Mouse (Mus musculus): ENCODE data around the gene Masp1. TPM values are rescaled to one million over a fixed set of nuclear protein-coding genes. Genes with fewer than 3 reads are reported as not detected.
A peak's percentile ranks its signal among the peaks of the same experiment; 100 is the strongest.

Masp1 gene
- polyA plus RNA-seq, 1 experiment from 2014 or later = 1.3 TPM

DNA sequence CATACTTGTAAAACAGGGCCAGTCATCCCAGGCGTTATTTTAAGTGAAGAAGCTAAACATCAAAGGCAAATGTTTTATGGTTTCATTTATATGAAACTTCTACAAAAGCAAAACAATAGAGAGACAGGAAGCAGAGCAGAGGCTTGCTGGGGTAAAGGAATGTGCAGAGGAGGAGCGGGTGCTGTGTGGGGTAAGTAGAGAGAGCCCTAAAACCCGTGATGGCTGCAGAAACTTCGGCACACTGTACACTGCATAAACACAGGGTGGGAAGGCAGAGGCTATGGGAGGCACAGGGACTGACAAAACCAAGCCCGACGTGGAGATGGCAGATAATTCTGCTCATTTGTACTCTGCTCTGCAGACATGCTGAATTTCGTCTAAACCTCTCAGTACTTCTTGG, 23.7 kb upstream of the Masp1 start:
- WGBS = 41% methylated on average over 7 of the region's 7 CpGs
- Histone ChIP-seq H3K4me2 (replicated peaks; ENCODE audit: low read depth, low read length) (no peak overlapping the region), H3K4me1 (ENCODE audit: control insufficient read depth, insufficient read depth, low read length) (no peaks in the 10 kb centered on the region), H3K27me3 (ENCODE audit: control insufficient read depth, insufficient read depth, low read length) (no peaks in the 10 kb centered on the region), H3K27ac (ENCODE audit: low read length) (no peak overlapping the region), H3K9me3 (ENCODE audit: control insufficient read depth, low read depth, low read length) (no peaks in the 10 kb centered on the region), H3K9ac (replicated peaks; ENCODE audit: low read depth, low read length) (no peak overlapping the region), H3K36me3 (ENCODE audit: control insufficient read depth, insufficient read depth, low read length) (no peaks in the 10 kb centered on the region), H3K4me3 (ENCODE audit: low read depth, low read length) (no peak overlapping the region)
- ATAC-seq (ENCODE audit: insufficient number of reproducible peaks, insufficient read depth, low FRiP score, low read depth) = no peak

DNA sequence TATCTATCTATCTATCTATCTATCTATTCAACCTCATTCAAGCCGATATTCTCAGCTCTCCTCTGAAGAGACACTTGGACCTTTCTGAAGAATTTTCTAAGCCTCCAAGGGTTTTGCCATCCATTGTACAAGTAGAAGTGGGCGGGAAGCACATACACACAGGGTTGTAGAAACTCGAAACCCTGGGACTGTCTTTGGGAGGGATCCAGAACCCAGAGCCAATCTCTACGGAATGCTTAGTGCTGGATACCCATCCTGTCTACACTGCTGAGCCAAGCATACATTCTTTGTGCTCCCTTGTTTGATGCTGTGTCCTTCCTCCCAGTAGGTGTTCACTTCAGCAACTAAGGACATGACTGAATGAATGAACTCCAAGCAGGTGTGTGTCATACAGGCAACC, 22.3 kb upstream of the Masp1 start:
- H3K27me3 ChIP-seq (ENCODE audit: control insufficient read depth, insufficient read depth, low read length) = no peaks in the 10 kb centered on the region

DNA sequence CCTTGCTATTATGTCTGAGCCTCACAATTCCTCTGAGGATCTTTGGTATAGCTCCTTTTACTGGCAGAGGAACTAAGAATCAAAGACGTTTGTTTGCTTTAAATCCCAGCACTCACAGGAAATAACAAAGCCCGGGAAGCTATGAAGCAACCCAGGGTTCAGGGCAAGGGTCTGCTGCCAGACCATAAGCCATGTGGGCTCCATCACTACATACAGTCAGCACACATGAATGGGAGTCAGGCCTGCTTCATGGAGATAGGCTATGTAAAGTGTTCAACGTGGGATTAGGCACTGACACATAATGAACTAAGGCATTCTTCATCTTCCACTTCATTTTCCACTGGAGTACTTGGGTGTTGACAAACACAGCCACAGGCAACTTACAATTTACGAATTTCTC, 20.4 kb upstream of the Masp1 start:
- Histone ChIP-seq H3K36me3 (ENCODE audit: control insufficient read depth, insufficient read depth, low read length) (no peaks in the 10 kb centered on the region), H3K9ac (replicated peaks; ENCODE audit: low read depth, low read length) (no peak overlapping the region), H3K9me3 (ENCODE audit: control insufficient read depth, low read depth, low read length) (no peaks in the 10 kb centered on the region), H3K27me3 (ENCODE audit: control insufficient read depth, insufficient read depth, low read length) (no peaks in the 10 kb centered on the region), H3K4me2 (replicated peaks; ENCODE audit: low read depth, low read length) (no peak overlapping the region), H3K4me3 (ENCODE audit: low read depth, low read length) (no peak overlapping the region), H3K4me1 (ENCODE audit: control insufficient read depth, insufficient read depth, low read length) (no peaks in the 10 kb centered on the region), H3K27ac (ENCODE audit: low read length) (no peak overlapping the region)
- ATAC-seq (ENCODE audit: insufficient number of reproducible peaks, insufficient read depth, low FRiP score, low read depth) = no peak
- 58% methylated on average over 4 of the region's 4 CpGs for WGBS

More for the DNA sequence above, 22.3 kb upstream of the Masp1 start:
- no peak for ATAC-seq (ENCODE audit: insufficient number of reproducible peaks, insufficient read depth, low FRiP score, low read depth)
- H3K4me3 ChIP-seq (ENCODE audit: low read depth, low read length) = no peak overlapping the region
- no peak overlapping the region for H3K27ac ChIP-seq (ENCODE audit: low read length)
- no peak overlapping the region for H3K4me2 ChIP-seq (replicated peaks; ENCODE audit: low read depth, low read length)
- no peaks in the 10 kb centered on the region for H3K4me1 ChIP-seq (ENCODE audit: control insufficient read depth, insufficient read depth, low read length)
- no peaks in the 10 kb centered on the region for H3K36me3 ChIP-seq (ENCODE audit: control insufficient read depth, insufficient read depth, low read length)
- H3K9ac ChIP-seq (replicated peaks; ENCODE audit: low read depth, low read length) = no peak overlapping the region
- no peaks in the 10 kb centered on the region for H3K9me3 ChIP-seq (ENCODE audit: control insufficient read depth, low read depth, low read length)
- 72% methylated on average over 4 of the region's 4 CpGs for WGBS

DNA sequence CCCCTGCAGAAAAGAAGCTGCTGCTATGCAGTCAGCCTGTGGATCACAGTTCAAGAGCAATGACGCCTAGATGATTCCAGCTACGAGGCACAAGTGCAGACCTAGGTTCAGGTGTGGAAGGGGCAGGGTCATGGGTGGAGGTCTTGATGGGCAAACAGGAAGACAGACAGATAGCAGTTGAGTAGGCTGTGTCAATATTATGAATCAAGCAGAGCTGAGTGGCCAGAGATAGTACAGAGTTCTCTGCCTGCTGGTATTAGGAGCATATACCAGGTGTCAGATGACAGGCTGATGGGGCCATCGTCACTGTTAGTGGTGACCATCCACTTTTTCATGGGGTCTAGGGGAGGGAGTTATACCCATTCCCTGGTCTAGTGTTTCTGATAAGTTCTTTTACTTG, 13.1 kb upstream of the Masp1 start:
- no peaks in the 10 kb centered on the region for H3K4me1 ChIP-seq (ENCODE audit: control insufficient read depth, insufficient read depth, low read length)
- H3K9ac ChIP-seq (replicated peaks; ENCODE audit: low read depth, low read length) = no peak overlapping the region
- no peaks in the 10 kb centered on the region for H3K36me3 ChIP-seq (ENCODE audit: control insufficient read depth, insufficient read depth, low read length)
- 73% methylated on average over 3 of the region's 3 CpGs for WGBS
- no peak overlapping the region for H3K27ac ChIP-seq (ENCODE audit: low read length)
- no peak for ATAC-seq (ENCODE audit: insufficient number of reproducible peaks, insufficient read depth, low FRiP score, low read depth)
- H3K9me3 ChIP-seq (ENCODE audit: control insufficient read depth, low read depth, low read length) = no peaks in the 10 kb centered on the region
- H3K4me2 ChIP-seq (replicated peaks; ENCODE audit: low read depth, low read length) = no peak overlapping the region
- H3K4me3 ChIP-seq (ENCODE audit: low read depth, low read length) = no peak overlapping the region
- H3K27me3 ChIP-seq (ENCODE audit: control insufficient read depth, insufficient read depth, low read length) = no peaks in the 10 kb centered on the region

DNA sequence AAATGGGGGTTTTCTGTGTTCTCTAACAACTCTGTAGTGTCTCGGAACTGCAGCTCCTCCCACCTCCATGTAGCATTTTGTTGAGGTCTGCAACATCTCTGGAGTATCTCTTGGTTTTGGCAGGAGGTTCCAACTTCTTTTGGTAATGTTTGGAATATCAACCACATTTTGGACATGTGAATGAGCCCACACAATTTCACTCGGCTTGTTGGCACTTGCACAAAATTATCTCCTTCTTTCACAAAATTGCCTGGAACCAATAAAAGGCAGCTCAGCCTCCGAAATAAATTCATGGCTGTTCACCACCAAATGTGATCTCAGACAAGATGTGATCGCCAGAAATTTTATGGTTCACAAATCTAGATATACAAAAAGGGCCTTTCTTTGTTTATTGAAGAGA, 8.6 kb upstream of the Masp1 start:
- H3K4me1 ChIP-seq (ENCODE audit: control insufficient read depth, insufficient read depth, low read length) = no peaks in the 10 kb centered on the region
- 57% methylated on average over 4 of the region's 4 CpGs for WGBS
- no peak overlapping the region for H3K9ac ChIP-seq (replicated peaks; ENCODE audit: low read depth, low read length)
- H3K4me3 ChIP-seq (ENCODE audit: low read depth, low read length) = no peak overlapping the region
- H3K27ac ChIP-seq (ENCODE audit: low read length) = no peak overlapping the region
- no peaks in the 10 kb centered on the region; the same call in 1 of the 2 replicates for H3K9me3 ChIP-seq (ENCODE audit: control insufficient read depth, low read depth, low read length)
- no peaks in the 10 kb centered on the region for H3K27me3 ChIP-seq (ENCODE audit: control insufficient read depth, insufficient read depth, low read length)
- H3K4me2 ChIP-seq (replicated peaks; ENCODE audit: low read depth, low read length) = no peak overlapping the region
- H3K36me3 ChIP-seq (ENCODE audit: control insufficient read depth, insufficient read depth, low read length) = no peaks in the 10 kb centered on the region
- ATAC-seq (ENCODE audit: insufficient number of reproducible peaks, insufficient read depth, low FRiP score, low read depth) = no peak

DNA sequence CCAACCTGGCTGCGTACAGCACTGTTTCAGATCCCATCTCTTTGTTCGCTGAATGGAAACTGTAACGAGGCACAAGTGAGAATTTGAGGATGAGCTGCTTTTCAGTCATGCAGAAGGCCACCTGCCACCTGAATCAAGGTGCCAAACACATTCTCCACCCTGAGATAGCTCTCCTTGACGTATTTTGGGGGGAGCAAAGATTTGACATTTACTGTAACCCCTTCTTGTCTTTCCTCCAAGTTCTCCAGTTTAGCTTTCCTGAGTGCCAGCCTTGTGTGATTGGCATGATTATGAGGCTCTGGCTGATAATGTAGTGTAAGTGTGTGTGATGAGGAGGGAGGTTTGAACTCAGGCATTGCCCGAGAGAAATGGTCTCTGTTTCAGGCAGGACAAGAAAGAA, 1.5 kb upstream of the Masp1 start:
- Histone ChIP-seq H3K4me1 (ENCODE audit: control insufficient read depth, insufficient read depth, low read length) (peaks cover 17% of the 10 kb centered on the region), H3K9ac (replicated peaks; ENCODE audit: low read depth, low read length) (no peak overlapping the region), H3K9me3 (ENCODE audit: control insufficient read depth, low read depth, low read length) (no peaks in the 10 kb centered on the region; the same call in 1 of the 2 replicates), H3K27ac (ENCODE audit: low read length) (no peak overlapping the region), H3K4me2 (replicated peaks; ENCODE audit: low read depth, low read length) (no peak overlapping the region), H3K4me3 (ENCODE audit: low read depth, low read length) (no peak overlapping the region), H3K27me3 (ENCODE audit: control insufficient read depth, insufficient read depth, low read length) (no peaks in the 10 kb centered on the region), H3K36me3 (ENCODE audit: control insufficient read depth, insufficient read depth, low read length) (no peaks in the 10 kb centered on the region)
- ATAC-seq (ENCODE audit: insufficient number of reproducible peaks, insufficient read depth, low FRiP score, low read depth) = no peak
- WGBS = 90% methylated on average over 5 of the region's 5 CpGs

DNA sequence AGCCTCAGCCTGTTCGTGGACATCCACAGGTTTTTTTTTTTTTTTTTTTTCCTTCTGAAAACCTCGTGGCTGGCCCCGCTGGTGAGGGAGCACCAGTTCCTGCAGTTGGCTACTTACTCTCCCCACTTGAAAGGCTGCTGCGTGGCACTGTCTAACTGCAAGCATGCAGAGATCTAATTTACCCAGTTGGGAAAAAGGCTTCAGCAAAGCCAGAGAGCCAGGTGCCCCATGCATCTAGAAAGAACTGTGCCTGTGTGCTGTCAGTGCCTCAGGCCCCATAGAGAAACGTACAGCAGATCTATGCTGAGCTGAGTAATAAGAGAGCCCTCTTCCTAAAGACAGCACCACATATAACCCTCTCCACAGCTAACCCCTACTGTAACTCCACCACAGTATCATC, 477 bp upstream of the Masp1 start:
- peaks cover 17% of the 10 kb centered on the region for H3K4me1 ChIP-seq (ENCODE audit: control insufficient read depth, insufficient read depth, low read length)
- no peak for ATAC-seq (ENCODE audit: insufficient number of reproducible peaks, insufficient read depth, low FRiP score, low read depth)
- H3K36me3 ChIP-seq (ENCODE audit: control insufficient read depth, insufficient read depth, low read length) = no peaks in the 10 kb centered on the region
- H3K27ac ChIP-seq (ENCODE audit: low read length) = no peak overlapping the region
- no peaks in the 10 kb centered on the region for H3K27me3 ChIP-seq (ENCODE audit: control insufficient read depth, insufficient read depth, low read length)
- H3K4me2 ChIP-seq (replicated peaks; ENCODE audit: low read depth, low read length) = no peak overlapping the region
- H3K9ac ChIP-seq (replicated peaks; ENCODE audit: low read depth, low read length) = no peak overlapping the region
- WGBS = 36% methylated on average over 5 of the region's 5 CpGs
- H3K4me3 ChIP-seq (ENCODE audit: low read depth, low read length) = no peak overlapping the region
- H3K9me3 ChIP-seq (ENCODE audit: control insufficient read depth, low read depth, low read length) = no peaks in the 10 kb centered on the region; the same call in 1 of the 2 replicates

DNA sequence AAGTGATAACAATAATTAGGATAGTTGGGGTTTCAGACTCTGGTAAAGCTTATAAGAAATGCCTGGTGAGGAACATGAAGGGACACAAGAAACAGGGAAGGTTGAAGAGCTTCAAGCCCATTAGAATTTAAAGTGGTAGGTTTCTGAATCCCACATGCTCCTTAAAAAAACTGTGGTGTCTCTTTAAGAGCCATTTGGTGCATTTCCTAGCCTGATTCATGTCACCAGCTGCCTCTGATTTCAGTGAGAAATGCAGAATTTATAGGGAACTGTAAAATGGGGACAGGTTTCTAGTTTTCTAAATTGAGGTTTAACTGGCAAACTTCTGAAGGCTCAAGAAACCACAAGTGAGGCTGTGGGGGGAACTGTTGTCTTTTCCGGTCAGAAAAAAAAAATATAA, 844 bp downstream of the Masp1 start:
- Histone ChIP-seq H3K9me3 (ENCODE audit: control insufficient read depth, low read depth, low read length) (no peaks in the 10 kb centered on the region), H3K36me3 (ENCODE audit: control insufficient read depth, insufficient read depth, low read length) (no peaks in the 10 kb centered on the region), H3K9ac (replicated peaks; ENCODE audit: low read depth, low read length) (no peak overlapping the region), H3K4me2 (replicated peaks; ENCODE audit: low read depth, low read length) (peak overlapping the region; percentile 46), H3K4me3 (ENCODE audit: low read depth, low read length) (peak overlapping the region; percentile 15; the same call in 1 of the 2 replicates), H3K4me1 (ENCODE audit: control insufficient read depth, insufficient read depth, low read length) (peaks cover 17% of the 10 kb centered on the region), H3K27me3 (ENCODE audit: control insufficient read depth, insufficient read depth, low read length) (no peaks in the 10 kb centered on the region), H3K27ac (ENCODE audit: low read length) (no peak overlapping the region)
- ATAC-seq (ENCODE audit: insufficient number of reproducible peaks, insufficient read depth, low FRiP score, low read depth) = no peak
- WGBS = 4% methylated on average over 1 of the region's 1 CpGs

DNA sequence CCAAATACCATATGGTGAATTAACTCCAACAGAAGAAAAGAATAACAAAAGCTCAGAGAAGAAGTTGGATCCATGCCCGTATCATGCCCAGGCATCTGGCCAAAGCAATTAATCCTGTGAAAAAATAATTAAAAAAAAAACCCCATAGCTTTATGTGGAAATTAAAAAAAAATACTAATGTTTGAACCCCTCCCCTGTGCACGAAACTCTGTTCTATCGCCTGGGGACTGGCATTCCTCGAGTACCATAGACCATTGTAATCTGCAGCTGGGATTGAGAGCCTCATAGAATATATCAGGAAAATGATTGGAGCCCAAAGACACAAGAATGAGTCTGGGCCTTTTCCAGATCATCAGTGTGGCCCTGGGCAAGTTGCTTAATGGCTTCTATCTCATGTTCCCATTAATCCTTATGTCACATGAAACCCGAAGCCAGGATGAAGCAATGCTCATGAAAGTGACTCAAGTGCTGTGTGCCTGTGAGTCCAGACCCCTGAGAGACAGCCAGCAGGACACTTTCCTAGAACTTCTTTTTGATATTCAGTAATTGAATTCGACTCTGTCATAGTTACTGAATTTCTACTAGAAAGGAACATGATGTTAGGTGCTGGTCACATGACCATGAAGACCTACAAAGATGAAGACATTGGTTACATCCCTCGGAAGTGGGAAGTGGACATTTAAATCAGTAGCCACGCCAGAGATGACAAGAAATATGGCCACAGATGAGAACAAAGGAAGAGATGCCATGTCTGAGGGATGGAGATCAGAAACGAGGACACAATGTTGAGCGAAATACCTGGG, 1.8 kb downstream of the Masp1 start:
- Histone ChIP-seq H3K36me3 (ENCODE audit: control insufficient read depth, insufficient read depth, low read length) (no peaks in the 10 kb centered on the region), H3K9me3 (ENCODE audit: control insufficient read depth, low read depth, low read length) (no peaks in the 10 kb centered on the region), H3K27ac (ENCODE audit: low read length) (no peak overlapping the region), H3K4me1 (ENCODE audit: control insufficient read depth, insufficient read depth, low read length) (peaks cover 17% of the 10 kb centered on the region), H3K27me3 (ENCODE audit: control insufficient read depth, insufficient read depth, low read length) (no peaks in the 10 kb centered on the region), H3K4me2 (replicated peaks; ENCODE audit: low read depth, low read length) (no peak overlapping the region), H3K9ac (replicated peaks; ENCODE audit: low read depth, low read length) (no peak overlapping the region), H3K4me3 (ENCODE audit: low read depth, low read length) (no peak overlapping the region)
- ATAC-seq (ENCODE audit: insufficient number of reproducible peaks, insufficient read depth, low FRiP score, low read depth) = no peak
- WGBS = 59% methylated on average over 10 of the region's 10 CpGs

All from stomach, embryonic 14.5 days (tissue).